Mouse (Mus musculus) embryonic facial prominence, embryonic 15.5 days (tissue): ENCODE results near the gene Tut1. TPM values are rescaled to one million over a fixed set of nuclear protein-coding genes. Genes with fewer than 3 reads are reported as not detected.
A peak's percentile ranks its signal among the peaks of the same experiment; 100 is the strongest.

Source experiments
- ATAC-seq: fragments of 200-750 bp; cut with Nextera tagmentation; 2 replicates; pipeline ENCODE4 v1.8.0; 2017; ENCODE audit warnings: low read depth, moderate TSS enrichment; ENCODE audit not compliant: insufficient number of reproducible peaks, low FRiP score, low TSS enrichment
- H3K27ac ChIP-seq: fragments of 300-500 bp; sonication (generic); replicated peaks from 2 replicates; pipeline ENCODE4 v1.5.1; 2015; ENCODE audit warnings: mild to moderate bottlenecking, inconsistent platforms
- H3K27me3 ChIP-seq: fragments of 300-500 bp; sonication (generic); 2 replicates; pipeline ENCODE4 v1.6.1; 2015; ENCODE audit warnings: inconsistent platforms
- H3K36me3 ChIP-seq: fragments of 300-500 bp; sonication (generic); 2 replicates; pipeline ENCODE4 v1.6.1; 2015; ENCODE audit warnings: mild to moderate bottlenecking, inconsistent platforms
- H3K4me1 ChIP-seq: fragments of 300-500 bp; sonication (generic); 2 replicates; pipeline ENCODE4 v1.6.1; 2015; ENCODE audit warnings: inconsistent platforms
- H3K4me2 ChIP-seq: fragments of 300-500 bp; sonication (generic); replicated peaks from 2 replicates; pipeline ENCODE4 v1.6.1; 2015; ENCODE audit warnings: mild to moderate bottlenecking, inconsistent platforms
- H3K4me3 ChIP-seq: fragments of 300-500 bp; sonication (generic); replicated peaks from 2 replicates; pipeline ENCODE4 v1.5.1; 2015; ENCODE audit warnings: mild to moderate bottlenecking, inconsistent platforms
- H3K9ac ChIP-seq: fragments of 300-500 bp; sonication (generic); 2 replicates; pipeline ENCODE4 v1.6.1; 2015; ENCODE audit warnings: inconsistent platforms
- H3K9me3 ChIP-seq: fragments of 300-500 bp; sonication (generic); replicated peaks from 2 replicates; pipeline ENCODE4 v1.6.1; 2016; ENCODE audit warnings: inconsistent platforms
- whole genome bisulfite sequencing: fragments of 180-500 bp; shearing (Covaris S2); methylation state at CpG from one replicate; pipeline ENCODE4 v1.1.7; 2015; 5-methylcytosine and 5-hydroxymethylcytosine counted together
- polyA plus RNA-seq: library from polyadenylated mRNA; unstranded; fragments of >200 nt; fragmentation: Nextera tagmentation; extraction: Ambion mirVana; gene quantifications from 2 replicates; pipeline ENCODE4 v1.2.1, GENCODE M21; 2015

Tut1 gene
- 31.0 and 32.8 TPM in 2 replicates for polyA plus RNA-seq

DNA sequence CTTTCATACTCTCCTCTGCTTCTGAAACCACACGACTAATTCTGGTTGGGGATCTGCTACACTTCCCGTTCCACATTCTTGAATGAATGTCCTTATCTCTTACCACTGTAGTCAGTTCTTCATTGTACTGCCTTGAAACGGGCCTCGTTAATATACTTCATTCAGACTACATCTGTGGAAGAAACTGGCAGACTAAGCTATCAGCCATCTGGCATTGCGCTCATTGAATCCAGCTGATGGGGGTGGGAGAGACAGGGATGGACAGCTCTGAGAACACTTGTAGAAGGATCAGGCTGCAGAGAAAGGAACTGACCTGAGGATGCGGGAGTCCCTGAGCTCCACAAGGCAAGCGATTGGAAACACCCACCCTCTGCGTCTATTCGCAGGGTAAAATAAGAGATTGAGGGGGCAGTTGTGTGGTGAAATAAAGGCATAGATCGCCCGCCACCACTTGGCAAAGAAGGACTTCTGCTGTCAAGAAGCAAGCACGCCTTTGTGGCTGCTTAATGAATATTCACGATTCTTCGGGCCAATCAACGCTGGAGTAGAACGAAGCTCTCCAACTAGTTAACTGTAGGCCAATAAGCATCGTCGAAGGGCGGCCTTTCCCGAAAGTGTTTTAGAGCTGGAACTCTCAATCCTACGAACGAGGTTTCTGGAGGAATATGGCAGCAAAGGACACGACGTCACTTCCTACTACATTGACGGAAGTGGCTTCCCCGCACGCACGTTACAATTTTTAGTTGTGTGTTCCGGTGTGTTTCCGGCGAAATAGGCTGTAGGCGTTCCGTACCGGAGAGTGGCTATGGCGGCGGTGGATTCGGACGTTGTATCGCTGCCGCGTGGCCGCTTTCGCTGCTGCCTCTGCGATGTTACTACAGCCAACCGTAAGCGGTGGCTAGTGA, at the start of gene Tut1:
Gene Tut1 (plus strand): TSS at position 713 of the 905 bp plus-strand sequence.
- peak; percentile 94 for ATAC-seq
- H3K9ac ChIP-seq = peak within 1 kb of the TSS; percentile 72
- peak within 1 kb of the TSS; percentile 84 for H3K27ac ChIP-seq
- 2% methylated on average over 46 of the region's 46 CpGs for WGBS
- H3K27me3 ChIP-seq = no peaks in the 10 kb centered on the region
- peaks cover 60% of the 10 kb centered on the region for H3K36me3 ChIP-seq
- peak within 1 kb of the TSS; percentile 79 for H3K4me2 ChIP-seq
- peak within 1 kb of the TSS; percentile 91 for H3K4me3 ChIP-seq
- H3K4me1 ChIP-seq = peaks cover 33% of the 10 kb centered on the region
- H3K9me3 ChIP-seq = no peaks in the 10 kb centered on the region

DNA sequence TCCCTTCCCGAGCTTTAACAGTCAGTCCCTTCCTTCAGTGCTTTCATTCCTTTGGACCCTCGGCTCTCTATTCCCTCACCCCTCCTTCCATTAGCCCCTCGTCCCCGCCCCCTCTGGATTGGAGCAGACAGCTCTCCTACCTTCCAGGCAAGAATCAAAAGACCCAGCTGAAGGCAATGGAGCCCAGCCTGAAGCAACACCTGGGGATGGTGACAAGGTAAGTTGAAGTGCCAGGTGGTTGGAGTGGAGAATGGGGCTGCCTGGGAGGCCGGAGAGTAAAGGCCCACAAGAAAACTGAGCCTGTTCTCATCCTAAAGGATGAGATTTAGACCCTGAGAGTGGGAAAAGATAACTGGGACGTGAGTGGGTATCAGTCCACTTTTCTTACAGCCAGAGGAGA, 45.1 kb upstream of the Tut1 start:
- 89% methylated on average over 6 of the region's 6 CpGs for WGBS
- Histone ChIP-seq H3K9ac (no peak overlapping the region), H3K27me3 (no peaks in the 10 kb centered on the region), H3K9me3 (no peaks in the 10 kb centered on the region), H3K4me2 (no peak overlapping the region), H3K4me1 (no peaks in the 10 kb centered on the region), H3K4me3 (no peak overlapping the region), H3K36me3 (peaks cover 94% of the 10 kb centered on the region), H3K27ac (no peak overlapping the region)
- ATAC-seq = no peak

DNA sequence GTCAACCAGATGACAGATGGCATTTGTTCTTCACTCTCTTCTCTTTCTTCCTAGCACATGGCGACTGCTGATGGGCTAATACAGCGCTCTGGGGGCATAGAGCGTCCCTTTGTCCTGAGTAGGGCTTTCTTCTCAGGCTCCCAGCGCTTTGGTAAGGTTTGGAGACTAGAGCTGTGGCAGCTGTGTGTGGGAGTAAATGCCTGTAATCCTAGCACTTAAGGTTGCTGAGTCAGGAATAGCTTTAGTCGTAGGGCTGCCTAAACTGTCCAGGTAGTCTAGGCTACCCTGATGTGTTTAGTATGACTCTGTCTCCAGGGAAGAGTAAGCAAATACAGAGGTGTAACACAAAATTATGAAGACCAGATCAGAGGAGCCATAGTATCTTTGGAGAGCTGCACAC, 41.8 kb upstream of the Tut1 start:
- ATAC-seq = no peak
- H3K9me3 ChIP-seq = no peaks in the 10 kb centered on the region
- H3K27me3 ChIP-seq = no peaks in the 10 kb centered on the region
- H3K9ac ChIP-seq = no peak overlapping the region
- no peak overlapping the region for H3K27ac ChIP-seq
- no peaks in the 10 kb centered on the region for H3K4me1 ChIP-seq
- no peak overlapping the region for H3K4me3 ChIP-seq
- WGBS = 93% methylated on average over 5 of the region's 5 CpGs
- peaks cover 100% of the 10 kb centered on the region for H3K36me3 ChIP-seq
- H3K4me2 ChIP-seq = no peak overlapping the region

DNA sequence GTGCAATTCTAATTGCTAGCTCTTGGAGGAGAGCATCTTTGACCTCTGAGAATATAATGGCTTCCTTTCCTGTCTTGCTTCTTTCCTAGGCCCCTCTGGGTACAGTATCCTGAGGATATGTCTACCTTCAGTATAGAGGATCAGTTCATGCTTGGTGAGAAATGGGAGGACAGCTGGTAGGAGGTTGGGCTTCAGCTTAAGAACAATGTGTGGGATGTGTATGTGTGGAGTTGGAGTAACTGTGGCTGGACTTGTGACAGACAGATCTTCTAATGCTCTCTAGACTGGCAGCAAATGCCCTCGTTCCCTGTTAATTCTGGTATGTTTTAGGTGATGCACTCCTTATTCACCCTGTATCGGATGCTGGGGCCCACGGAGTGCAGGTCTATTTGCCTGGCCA, 39.4 kb upstream of the Tut1 start:
- no peaks in the 10 kb centered on the region for H3K27me3 ChIP-seq
- H3K9ac ChIP-seq = no peak overlapping the region
- H3K9me3 ChIP-seq = no peaks in the 10 kb centered on the region
- no peak overlapping the region for H3K4me2 ChIP-seq
- no peak overlapping the region for H3K4me3 ChIP-seq
- H3K27ac ChIP-seq = no peak overlapping the region
- WGBS = 92% methylated on average over 3 of the region's 3 CpGs
- H3K36me3 ChIP-seq = peaks cover 80% of the 10 kb centered on the region
- no peak for ATAC-seq
- H3K4me1 ChIP-seq = no peaks in the 10 kb centered on the region

DNA sequence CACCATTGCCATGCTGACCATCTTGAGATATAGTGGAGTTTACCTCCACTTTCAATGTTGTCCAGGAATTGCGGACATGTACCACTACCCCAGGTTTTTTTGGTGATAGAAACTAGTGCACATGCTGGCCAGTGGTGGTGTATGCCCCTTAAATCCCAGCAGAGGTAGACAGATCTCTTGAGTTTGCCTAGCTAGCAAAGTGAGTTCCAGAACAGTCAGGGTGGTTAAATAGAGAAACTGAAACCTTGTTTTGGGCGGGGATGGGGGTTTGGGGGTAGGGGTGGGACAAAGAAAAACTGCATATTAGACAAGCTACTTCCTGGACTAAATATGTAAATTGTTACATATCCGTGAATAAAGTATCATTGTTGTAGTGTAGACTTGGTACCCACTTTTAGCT, 34.6 kb upstream of the Tut1 start:
- 89% methylated on average over 3 of the region's 3 CpGs for WGBS
- no peak for ATAC-seq
- peaks cover 20% of the 10 kb centered on the region for H3K4me1 ChIP-seq
- H3K9ac ChIP-seq = no peak overlapping the region
- no peak overlapping the region for H3K4me3 ChIP-seq
- H3K36me3 ChIP-seq = peaks cover 34% of the 10 kb centered on the region
- H3K4me2 ChIP-seq = no peak overlapping the region
- H3K27ac ChIP-seq = no peak overlapping the region
- H3K9me3 ChIP-seq = no peaks in the 10 kb centered on the region
- no peaks in the 10 kb centered on the region for H3K27me3 ChIP-seq

DNA sequence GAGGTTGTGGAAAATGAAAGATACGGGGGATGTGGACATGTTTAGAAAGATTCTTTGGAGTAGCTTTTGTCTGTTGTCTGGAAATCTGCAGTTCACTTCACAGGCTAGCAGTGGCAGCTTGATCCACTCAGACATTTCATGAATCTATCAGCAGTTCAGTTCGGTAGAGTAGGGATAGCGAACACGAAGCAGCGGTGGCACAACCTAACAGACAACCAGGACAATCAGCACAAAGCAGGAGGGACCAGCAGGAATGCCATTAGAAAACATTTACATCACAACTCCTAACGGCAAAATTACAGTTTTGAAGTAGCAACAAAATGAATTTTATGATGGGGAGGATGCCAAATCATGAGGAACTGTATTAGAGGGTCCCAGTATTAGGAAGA, 34.0 kb upstream of the Tut1 start:
- H3K9me3 ChIP-seq = no peaks in the 10 kb centered on the region
- peak overlapping the region; percentile 82 for H3K4me3 ChIP-seq
- peaks cover 28% of the 10 kb centered on the region for H3K36me3 ChIP-seq
- no peak for ATAC-seq
- H3K4me1 ChIP-seq = peaks cover 20% of the 10 kb centered on the region
- peak overlapping the region; percentile 94 for H3K27ac ChIP-seq
- no peaks in the 10 kb centered on the region for H3K27me3 ChIP-seq
- H3K9ac ChIP-seq = peak overlapping the region; percentile 76
- H3K4me2 ChIP-seq = peak overlapping the region; percentile 75
- WGBS = 66% methylated on average over 6 of the region's 6 CpGs

DNA sequence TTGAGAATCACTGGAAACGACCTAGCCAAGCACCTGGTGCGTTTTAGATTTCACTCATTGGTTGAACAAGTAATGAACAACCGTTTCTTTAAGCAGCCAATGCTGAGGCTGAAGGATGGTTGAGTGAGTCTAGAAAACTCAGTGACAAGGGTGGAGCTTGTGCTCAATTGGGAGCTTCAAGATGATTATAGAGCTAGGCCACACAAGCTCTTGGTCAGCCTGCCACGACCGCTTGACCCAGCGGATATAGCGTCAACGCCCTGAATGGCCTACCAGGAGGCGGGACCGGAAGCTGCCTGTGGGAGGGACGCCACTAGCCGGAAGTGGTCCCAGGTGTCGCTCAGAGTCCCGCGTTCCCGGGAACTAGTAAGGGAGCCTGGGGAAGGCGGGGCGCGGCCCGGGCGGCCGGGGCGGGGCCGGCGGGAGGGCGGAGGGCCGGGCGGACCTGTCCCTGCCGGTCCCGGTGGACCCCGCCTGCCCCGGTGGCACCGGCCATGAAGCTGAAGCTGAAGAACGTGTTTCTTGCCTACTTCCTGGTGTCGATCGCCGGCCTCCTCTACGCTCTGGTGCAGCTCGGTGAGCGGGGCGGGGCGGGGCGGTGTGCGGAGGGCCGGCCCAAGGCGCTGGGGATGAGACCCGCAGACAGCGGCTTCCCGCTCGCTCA, 33.4 kb upstream of the Tut1 start, which contains the start of gene B3gat3:
Gene B3gat3 (plus strand): TSS at position 302 of the 664 bp plus-strand sequence.
- Histone ChIP-seq H3K9ac (peak within 1 kb of the TSS; percentile 76), H3K9me3 (no peaks in the 10 kb centered on the region), H3K27me3 (no peaks in the 10 kb centered on the region), H3K4me1 (peaks cover 20% of the 10 kb centered on the region), H3K36me3 (peaks cover 22% of the 10 kb centered on the region), H3K27ac (peak within 1 kb of the TSS; percentile 94), H3K4me3 (peak within 1 kb of the TSS; percentile 82), H3K4me2 (peak within 1 kb of the TSS; percentile 75)
- WGBS = 1% methylated on average over 49 of the region's 50 CpGs
- peak; percentile 97 for ATAC-seq

DNA sequence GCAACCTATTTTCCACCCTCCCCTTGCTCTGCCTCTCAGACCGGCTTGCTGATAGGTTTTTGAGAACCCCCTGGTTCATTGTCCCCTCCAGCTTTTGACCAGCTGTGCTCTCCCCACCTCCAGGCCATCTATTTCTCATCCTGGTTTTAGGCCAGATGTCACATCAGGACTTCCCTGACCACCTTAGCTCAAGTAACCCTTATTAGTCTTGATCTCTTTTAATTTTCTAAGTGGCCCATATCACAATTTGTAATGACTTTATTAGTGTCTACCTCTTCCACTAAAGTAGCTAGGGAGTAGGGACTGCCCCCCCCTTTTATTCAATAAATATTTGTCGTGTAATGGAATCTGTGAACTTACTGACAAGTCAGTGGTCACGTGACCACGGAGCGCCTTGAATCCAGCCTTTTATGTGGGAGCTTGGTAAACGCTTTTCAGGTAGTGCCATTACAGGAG, 32.8 kb upstream of the Tut1 start:
- peaks cover 20% of the 10 kb centered on the region for H3K4me1 ChIP-seq
- peak overlapping the region; percentile 76 for H3K9ac ChIP-seq
- peaks cover 22% of the 10 kb centered on the region for H3K36me3 ChIP-seq
- H3K4me2 ChIP-seq = peak overlapping the region; percentile 75
- peak overlapping the region; percentile 82 for H3K4me3 ChIP-seq
- peak overlapping the region; percentile 94 for H3K27ac ChIP-seq
- no peaks in the 10 kb centered on the region for H3K9me3 ChIP-seq
- no peaks in the 10 kb centered on the region for H3K27me3 ChIP-seq
- WGBS = under 1% methylated on average over 6 of the region's 6 CpGs
- ATAC-seq = no peak

DNA sequence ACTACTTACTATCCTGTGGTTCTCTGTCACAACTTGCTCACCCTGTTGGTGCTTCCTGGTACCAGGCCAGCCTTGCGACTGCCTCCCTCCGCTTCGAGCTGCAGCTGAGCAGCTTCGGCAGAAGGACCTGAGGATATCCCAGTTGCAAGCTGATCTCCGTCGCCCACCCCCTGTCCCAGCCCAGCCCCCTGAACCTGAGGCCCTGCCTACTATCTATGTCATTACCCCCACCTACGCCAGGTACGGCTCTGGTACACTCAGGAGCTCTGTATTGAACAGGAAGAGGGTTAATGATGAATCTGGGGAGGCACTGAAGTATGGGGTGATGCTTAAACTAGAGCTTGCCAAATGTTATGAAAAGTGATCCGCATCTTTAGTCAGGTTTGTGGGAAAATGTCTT, 31.9 kb upstream of the Tut1 start:
- peaks cover 21% of the 10 kb centered on the region; the same call in 1 of the 2 replicates for H3K36me3 ChIP-seq
- no peaks in the 10 kb centered on the region for H3K9me3 ChIP-seq
- H3K4me1 ChIP-seq = peaks cover 20% of the 10 kb centered on the region
- ATAC-seq = no peak
- no peak overlapping the region for H3K27ac ChIP-seq
- no peak overlapping the region for H3K9ac ChIP-seq
- H3K4me2 ChIP-seq = peak overlapping the region; percentile 75
- H3K27me3 ChIP-seq = no peaks in the 10 kb centered on the region
- H3K4me3 ChIP-seq = peak overlapping the region; percentile 82
- 49% methylated on average over 9 of the region's 9 CpGs for WGBS

DNA sequence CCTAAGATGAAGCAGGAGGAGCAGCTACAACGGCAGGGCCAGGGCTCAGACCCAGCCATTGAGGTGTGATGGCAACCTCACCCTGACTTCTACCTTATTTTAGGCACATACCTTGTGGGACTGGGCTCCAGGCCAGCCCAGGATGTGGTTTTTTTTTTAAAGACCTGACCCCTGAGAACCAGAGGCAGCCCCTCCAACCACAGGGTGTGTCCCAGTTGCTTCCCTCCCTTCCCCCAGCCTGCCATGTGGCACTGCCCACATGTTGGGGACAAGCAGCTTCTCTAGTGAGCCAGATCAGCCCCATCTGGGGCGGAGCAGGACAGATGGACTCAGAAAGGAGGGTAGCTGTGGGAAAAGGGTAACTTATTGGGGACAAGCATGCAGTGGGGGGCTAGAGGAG, 26.9 kb upstream of the Tut1 start:
- Histone ChIP-seq H3K27ac (0 out of 2 replicates have a peak overlapping the region, but pooled peaks have one; percentile 48), H3K36me3 (peaks cover 31% of the 10 kb centered on the region; the same call in 1 of the 2 replicates), H3K27me3 (no peaks in the 10 kb centered on the region), H3K9ac (no peak overlapping the region), H3K4me3 (no peak overlapping the region), H3K4me1 (peaks cover 23% of the 10 kb centered on the region), H3K4me2 (no peak overlapping the region), H3K9me3 (no peaks in the 10 kb centered on the region)
- 73% methylated on average over 2 of the region's 2 CpGs for WGBS
- ATAC-seq = no peak

DNA sequence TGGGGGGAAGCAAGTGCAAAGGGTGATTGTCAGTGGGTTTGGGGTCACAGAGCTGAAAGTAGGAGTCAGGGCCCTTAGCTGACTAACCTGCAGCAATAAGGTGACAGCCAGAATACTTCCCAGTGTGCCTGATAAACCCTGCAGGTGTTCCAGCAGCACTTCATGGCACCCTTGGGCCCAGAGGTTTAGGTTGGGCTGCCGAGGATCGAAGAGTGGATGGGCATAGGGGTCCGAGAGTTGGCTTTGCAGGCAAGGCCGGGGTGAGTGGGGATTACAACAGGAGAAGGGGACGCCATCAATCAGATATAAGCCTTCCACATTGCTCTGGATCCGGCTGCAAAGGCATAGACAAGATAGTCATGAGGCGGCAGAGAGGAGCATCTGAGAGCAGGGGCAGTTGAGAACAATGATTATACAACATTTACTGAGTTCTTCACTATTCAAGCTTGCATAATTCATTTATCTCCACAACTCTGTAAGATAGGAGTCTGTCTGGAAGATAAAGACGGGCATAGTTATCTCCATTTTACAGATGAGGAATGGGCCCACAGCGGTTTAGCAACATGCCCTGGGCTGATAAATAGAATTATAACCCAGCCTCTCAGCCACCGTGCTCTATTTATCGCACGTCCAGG, 25.6 kb upstream of the Tut1 start:
- WGBS = 84% methylated on average over 12 of the region's 12 CpGs
- no peaks in the 10 kb centered on the region for H3K27me3 ChIP-seq

More for the DNA sequence above, 25.6 kb upstream of the Tut1 start:
- Histone ChIP-seq H3K9ac (no peak overlapping the region), H3K9me3 (no peaks in the 10 kb centered on the region), H3K27ac (no peak overlapping the region), H3K4me2 (no peak overlapping the region), H3K36me3 (peaks cover 36% of the 10 kb centered on the region), H3K4me1 (peaks cover 18% of the 10 kb centered on the region), H3K4me3 (no peak overlapping the region)
- ATAC-seq = no peak
